Mouse (Mus musculus) frontal cortex, postnatal 25 days (tissue): ENCODE results near the gene Sema4d.
"Not testable (repeated sequence)": the region's sequence is repeated elsewhere in the genome, so short reads cannot be mapped to it uniquely, and the experiment has no call there.

Source experiments
- DNase-seq, 2 experiments: peaks; one replicate each; pipeline ENCODE4 v3.0.0; 2022; ENCODE audit warnings: low spot score in 2 of 2

Gene Sema4d

DNA sequence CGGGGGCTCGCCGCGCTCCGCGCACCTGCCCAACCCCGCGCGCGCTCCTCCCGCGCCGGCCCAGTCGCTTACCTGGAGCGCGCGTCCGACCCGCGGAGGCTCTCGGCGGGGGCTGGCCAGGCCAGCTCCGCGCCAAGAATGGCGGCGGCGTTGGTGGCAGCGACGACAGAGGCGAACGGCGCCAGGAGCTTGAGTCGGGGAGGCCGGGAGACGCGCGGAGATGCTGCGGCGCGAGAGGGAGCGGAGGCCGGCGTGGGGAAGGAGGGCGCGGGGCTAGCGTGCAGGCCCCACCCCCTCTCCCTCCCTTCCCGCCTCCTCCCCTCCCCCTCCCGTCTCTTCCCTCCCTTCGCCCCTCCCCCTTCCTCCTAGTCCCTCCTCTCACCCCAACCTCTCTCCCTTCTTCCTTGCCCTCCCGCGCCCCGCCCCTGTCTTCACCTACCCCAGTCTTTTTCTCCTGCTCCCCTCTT is at the start of gene Sema4d:
TSS of gene Sema4d (minus strand) at position 323 of the 467 bp plus-strand sequence.
- DNase-seq, result peak in 1 of 2 experiments; percentile 47

- DNase-seq, result no peak
These were observed 49.8 kb upstream of the Sema4d start for GRCm38 (mm10) chr13:51843298-51843697.

DNA sequence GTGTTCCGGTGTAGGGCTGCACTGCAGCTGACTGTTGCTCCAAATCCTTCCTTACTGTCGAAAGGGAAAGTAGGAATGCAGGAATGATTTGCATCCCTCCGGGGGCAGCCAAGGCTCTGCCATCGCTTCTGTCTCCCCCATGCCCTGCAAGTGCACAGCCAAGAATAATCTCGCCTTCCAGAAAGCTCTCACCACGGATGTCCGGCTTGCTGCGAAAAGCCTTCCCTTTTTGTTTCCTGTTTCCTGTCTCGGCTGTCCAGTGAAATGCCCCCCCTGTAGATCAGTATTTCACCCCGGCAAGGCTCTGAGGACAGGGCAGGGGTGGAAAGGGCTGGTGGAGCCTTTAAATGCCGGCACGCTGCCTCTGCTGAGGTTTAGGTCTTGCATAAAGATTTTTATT is 49.2 kb upstream of the Sema4d start:
- no peak for DNase-seq

GRCm38 (mm10) chr13:51842191-51842590 is 48.6 kb upstream of the Sema4d start:
- DNase-seq, result no peak

DNA sequence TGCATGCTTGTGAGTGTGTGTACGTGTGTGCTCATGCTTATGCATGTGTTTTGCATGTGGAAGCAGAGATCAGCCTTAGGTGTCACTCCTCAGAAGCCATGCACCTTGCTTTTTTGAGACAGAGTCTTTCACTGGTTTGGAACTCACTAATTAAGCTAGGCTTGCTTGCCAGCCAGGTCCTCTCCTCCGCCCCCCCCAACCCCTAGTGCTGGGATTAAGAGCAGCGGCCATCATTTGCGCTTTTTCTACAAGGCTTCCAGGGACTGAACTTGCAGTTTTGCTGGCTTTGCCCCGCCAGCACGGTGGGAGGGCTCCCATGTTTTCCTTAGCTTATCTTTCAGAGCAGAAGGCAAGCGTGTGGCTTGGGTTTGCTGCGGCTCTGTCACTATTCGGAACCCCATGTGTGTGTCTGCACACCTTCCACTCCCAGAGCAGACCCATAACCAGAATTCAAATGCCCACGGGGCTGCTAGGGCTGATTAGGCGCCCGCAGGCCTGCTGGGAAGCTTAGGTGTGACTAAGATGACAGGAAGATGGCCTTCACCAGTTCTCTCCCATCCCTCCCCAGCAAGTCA is 48.1 kb upstream of the Sema4d start:
- DNase-seq, result no peak

DNA sequence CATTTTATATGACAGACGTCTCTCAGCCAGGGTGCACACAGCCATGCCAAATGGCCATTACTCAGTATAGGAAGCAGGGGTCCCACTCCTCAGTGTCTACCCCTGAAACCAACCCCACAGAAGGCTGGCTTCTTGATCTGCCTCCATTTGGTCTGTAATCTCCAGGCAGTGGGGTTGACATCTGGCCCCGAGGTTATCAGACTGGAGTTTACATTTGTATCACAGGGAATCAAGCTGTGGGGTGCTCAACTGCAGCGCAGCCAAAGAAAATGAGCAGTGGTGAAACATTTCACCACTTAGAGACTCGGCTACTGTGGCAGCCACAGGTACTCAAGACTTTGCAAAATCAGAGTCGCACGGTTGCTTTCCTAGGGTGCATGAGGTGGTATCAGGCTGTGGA is 47.2 kb upstream of the Sema4d start:
- DNase-seq, result no peak

GRCm38 (mm10) chr13:51839250-51840026 is 45.9 kb upstream of the Sema4d start:
- DNase-seq, result peak in 1 of 2 experiments; percentile 32

DNA sequence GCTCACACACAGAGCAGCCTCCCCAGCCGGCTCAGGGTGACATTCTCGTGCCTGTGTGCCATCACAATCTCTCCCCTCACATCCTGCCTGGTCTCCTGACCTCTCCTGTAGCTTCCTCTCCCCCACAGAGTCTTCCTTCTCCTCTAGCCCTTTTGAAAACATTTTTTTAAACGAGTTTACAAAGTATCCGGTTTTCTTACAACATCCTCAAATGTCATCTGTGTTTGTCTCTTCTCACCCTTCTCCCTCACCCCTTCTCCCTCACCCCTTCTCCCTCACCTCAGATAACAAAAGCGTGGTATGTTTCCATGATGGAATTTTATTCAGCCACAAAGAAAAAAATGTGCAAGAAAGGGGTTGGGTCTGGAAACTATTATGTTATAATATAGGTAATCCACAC is 43.9 kb upstream of the Sema4d start:
- DNase-seq, result no peak

- DNase-seq, result not testable (repeated sequence)
These were observed 41.7 kb upstream of the Sema4d start for GRCm38 (mm10) chr13:51835208-51835607.

DNA sequence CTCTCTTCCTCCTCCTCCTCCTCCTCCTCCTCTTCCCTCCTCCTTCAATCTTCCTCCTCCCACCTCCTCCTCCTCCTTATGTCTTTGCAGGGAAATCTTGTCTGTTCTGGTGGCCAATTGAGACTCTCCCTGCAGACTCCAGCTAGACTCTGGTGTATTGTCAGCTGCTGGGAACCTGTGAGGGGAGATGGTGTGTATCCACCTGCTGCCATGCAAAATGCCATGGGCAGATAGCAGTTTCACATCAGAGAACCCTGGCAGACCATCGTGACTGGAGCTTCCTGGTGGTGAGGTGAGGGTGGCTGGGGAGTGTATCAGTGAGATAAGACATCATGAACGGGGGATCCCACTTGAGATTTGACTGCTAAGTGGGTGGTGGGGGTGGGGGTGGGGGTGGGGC is 41.0 kb upstream of the Sema4d start:
- no peak for DNase-seq

GRCm38 (mm10) chr13:51834024-51834423 is 40.5 kb upstream of the Sema4d start:
- not testable (repeated sequence) for DNase-seq

DNA sequence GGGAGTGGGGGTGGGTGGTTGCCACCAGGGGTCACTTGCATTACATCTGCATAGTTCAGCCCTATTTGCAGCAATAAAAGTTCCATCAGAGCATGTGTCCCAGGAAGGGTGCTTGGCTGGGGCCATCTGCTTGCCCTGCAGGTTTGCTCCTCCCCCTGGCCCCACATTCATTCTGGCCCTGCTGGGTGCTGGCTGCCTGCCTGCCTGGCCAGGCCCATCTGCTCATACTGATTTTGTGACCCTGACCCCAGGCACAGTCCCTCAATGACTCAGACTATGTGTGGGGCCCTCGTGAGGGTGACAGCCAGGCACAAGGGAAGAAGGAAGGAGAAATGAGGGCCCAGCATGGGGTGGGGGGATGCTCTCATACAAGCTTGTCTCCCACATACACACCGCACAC is 40.1 kb upstream of the Sema4d start:
- no peak for DNase-seq

- no peak for DNase-seq
These were observed 38.9 kb upstream of the Sema4d start for GRCm38 (mm10) chr13:51832491-51832890.

DNA sequence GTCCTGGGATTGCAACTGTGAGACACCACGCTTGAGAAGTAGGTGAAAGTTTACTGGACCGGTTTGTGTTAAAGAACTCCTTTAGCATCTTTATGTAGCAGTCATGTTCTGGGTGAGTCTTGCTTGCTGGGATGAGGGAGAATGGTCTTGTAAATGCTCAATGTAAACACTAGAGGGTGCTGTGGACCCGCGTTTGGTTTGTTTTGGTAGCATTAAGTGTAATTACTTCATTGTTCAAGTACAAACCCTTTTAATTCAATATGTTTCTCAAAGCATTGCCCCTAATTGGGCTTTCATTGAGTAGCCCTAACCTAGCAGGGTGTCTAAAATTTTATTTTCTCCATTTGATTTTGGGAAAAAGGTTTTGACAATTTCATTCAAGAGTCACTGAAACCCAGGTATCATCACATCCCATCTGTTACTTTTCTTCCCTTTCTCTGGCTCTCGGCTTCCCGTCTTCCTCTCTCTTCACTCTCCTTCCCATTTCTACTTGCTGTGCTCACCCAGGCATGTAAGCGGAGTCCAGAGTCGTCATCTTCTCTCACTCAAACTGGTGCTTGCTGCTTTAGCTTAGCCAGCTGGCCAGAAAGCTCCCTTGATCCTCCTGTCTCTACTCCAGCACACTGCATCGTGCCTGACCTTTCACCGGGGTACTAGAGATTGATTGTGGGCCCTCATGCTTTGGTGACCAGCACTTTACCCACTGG is 37.4 kb upstream of the Sema4d start:
- no peak for DNase-seq

GRCm38 (mm10) chr13:51823822-51824495 is 30.4 kb upstream of the Sema4d start:
- DNase-seq, result no peak

- DNase-seq, result no peak
These were observed 28.4 kb upstream of the Sema4d start for GRCm38 (mm10) chr13:51821988-51822387.

- DNase-seq, result no peak
These were observed 25.8 kb upstream of the Sema4d start for GRCm38 (mm10) chr13:51819351-51819750.

DNA sequence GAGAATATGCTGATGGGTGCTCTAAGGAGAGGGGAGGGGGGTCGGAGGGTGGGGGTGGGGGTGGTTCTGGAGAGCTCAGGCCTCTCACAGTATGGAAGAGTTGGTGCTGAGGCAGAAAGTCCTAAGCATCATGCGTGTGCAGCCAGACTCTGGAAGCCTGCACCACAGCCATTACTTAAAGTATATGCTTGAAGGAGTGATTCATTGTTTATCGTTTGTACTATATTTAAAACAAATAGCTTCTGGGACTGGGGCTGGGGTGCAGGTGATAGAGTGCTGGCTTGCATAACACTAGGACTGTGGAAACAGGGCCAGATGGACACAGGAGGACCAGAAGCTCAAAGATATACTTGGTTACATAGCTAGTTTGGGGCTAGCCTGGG is 25.4 kb upstream of the Sema4d start:
- no peak for DNase-seq

DNA sequence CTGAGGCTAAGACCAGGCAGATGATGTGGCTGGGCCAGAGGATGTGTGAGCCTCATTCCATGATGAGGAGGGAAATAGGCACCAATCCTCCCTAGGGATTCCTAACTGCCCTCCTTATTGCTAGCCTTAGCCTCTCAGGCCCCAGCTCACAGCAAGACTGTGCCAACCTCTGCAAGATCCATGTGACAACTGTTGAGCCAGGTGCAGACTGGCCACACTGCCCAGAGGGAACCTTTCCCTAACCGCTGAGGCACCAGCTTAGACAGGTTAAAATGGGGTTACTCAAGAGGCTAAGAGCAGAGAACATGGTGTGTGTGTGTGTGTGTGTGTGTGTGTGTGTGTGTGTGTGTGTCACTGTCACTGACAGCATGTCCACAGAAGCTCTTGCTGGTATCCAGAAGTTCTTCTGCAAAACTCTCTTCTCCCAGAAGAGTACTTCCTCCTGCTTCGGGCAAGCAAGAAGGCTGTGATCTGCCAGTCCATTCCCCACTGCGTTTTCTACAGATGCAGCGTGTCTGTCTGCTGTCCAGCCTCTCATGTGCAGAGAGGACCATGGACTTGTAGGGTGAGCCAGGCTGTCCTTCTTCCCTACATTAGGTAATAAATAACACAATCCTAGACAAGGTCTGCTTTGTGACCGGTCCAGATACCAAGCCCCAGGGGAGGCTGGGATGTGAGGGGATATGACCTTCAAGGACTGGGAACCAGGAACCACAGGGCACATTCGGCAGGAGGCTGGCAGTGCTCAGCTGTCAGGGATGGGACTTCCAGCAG is 24.8 kb upstream of the Sema4d start:
- DNase-seq, result no peak

- no peak for DNase-seq
These were observed 23.1 kb upstream of the Sema4d start for GRCm38 (mm10) chr13:51816559-51817041.

GRCm38 (mm10) chr13:51815865-51816504 is 22.4 kb upstream of the Sema4d start:
- DNase-seq, result no peak
